Mouse (Mus musculus) C2C12 (cell line): ENCODE measurements around the gene Rpl12.

Source experiments
- CTCF ChIP-seq: IDR thresholded peaks from one replicate; pipeline ENCODE4 v1.5.1; 2011; ENCODE audit not compliant: control insufficient read depth, insufficient read depth, insufficient read length
- MAX ChIP-seq: IDR thresholded peaks from one replicate; pipeline ENCODE4 v1.6.1; 2011; ENCODE audit warnings: mild to moderate bottlenecking, control low read depth
- USF1 ChIP-seq: IDR thresholded peaks from one replicate; pipeline ENCODE4 v1.6.1; 2011; ENCODE audit warnings: low read depth, mild to moderate bottlenecking, control low read depth, moderate library complexity

GRCm38 (mm10) chr2:32963544-32963943, 2.2 kb downstream of the Rpl12 start:
- TF ChIP-seq CTCF (no peak), USF1 (no peak), MAX (no peak)
